Mouse (Mus musculus) spleen, adult 2 months (tissue): ENCODE results near the gene Upk2. TPM values are rescaled to one million over a fixed set of nuclear protein-coding genes. Genes with fewer than 3 reads are reported as not detected.

Source experiments
- DNase-seq, 2 experiments: peaks; one replicate each; pipeline versions ENCODE4 v3.0.0 to v3.0.0-alpha.2; 2012 to 2021; ENCODE audit warnings: low spot score in 2 of 2, low read depth in 1 of 2
- H3K27ac ChIP-seq: fragments of 200-500 bp; 2 replicates; pipeline ENCODE4 v1.5.1; 2012; ENCODE audit warnings: low read length, inconsistent platforms; ENCODE audit not compliant: insufficient read depth
- H3K27me3 ChIP-seq: fragments of 200-500 bp; 2 replicates; pipeline ENCODE4 v1.6.1; 2012; ENCODE audit warnings: mild to moderate bottlenecking, moderate library complexity, low read length, inconsistent platforms; ENCODE audit not compliant: control insufficient read depth, insufficient read depth
- H3K36me3 ChIP-seq: fragments of 200-500 bp; 2 replicates; pipeline ENCODE4 v1.6.1; 2012; ENCODE audit warnings: mild to moderate bottlenecking, low read length, inconsistent platforms; ENCODE audit not compliant: control insufficient read depth, insufficient read depth
- H3K4me1 ChIP-seq: fragments of 200-500 bp; 2 replicates; pipeline ENCODE4 v1.6.1; 2011; ENCODE audit warnings: inconsistent platforms; ENCODE audit not compliant: control insufficient read depth, insufficient read depth, insufficient read length
- H3K4me3 ChIP-seq: fragments of 200-500 bp; 2 replicates; pipeline ENCODE4 v1.5.1; 2011; ENCODE audit warnings: mild to moderate bottlenecking, inconsistent platforms; ENCODE audit not compliant: insufficient read depth, insufficient read length; ENCODE audit errors: extremely low read depth
- CTCF ChIP-seq: fragments of 200-500 bp; IDR thresholded peaks from 2 replicates; pipeline ENCODE4 v1.5.1; 2011; ENCODE audit warnings: mild to moderate bottlenecking, inconsistent platforms; ENCODE audit not compliant: insufficient read depth, insufficient read length, insufficient replicate concordance; ENCODE audit errors: extremely low read depth
- POLR2A ChIP-seq: fragments of 200-500 bp; IDR thresholded peaks from 2 replicates; pipeline ENCODE4 v1.6.1; 2011; ENCODE audit warnings: low read depth, low read length, inconsistent platforms
- WGBS: fragments of 180-500 bp; shearing (Covaris S2); methylation state at CpG from one replicate; pipeline ENCODE4 v1.1.7; 2018; 5-methylcytosine and 5-hydroxymethylcytosine counted together
- polyA plus RNA-seq: library from polyadenylated mRNA; depleted of rRNA; stranded (reverse); fragments of >200 nt; gene quantifications from 2 replicates; pipeline ENCODE4 v1.2.3, GENCODE M21; 2012

Gene Upk2
- polyA plus RNA-seq, 1 experiment, result not detected

GRCm38 (mm10) chr9:44494261-44494862 is 39.6 kb upstream of the Upk2 start:
- Histone ChIP-seq H3K27ac (peak overlapping the region; percentile 80), H3K4me1 (peaks cover 57% of the 10 kb centered on the region), H3K4me3 (peak overlapping the region; percentile 0; the same call in 1 of the 2 replicates), H3K27me3 (no peaks in the 10 kb centered on the region), H3K36me3 (no peaks in the 10 kb centered on the region)
- TF ChIP-seq CTCF, result no peak
- no peak for TF ChIP-seq POLR2A
- WGBS, result 15% methylated on average over 11 of the region's 11 CpGs
- DNase-seq, result peak in 1 of 2 experiments; percentile 77

GRCm38 (mm10) chr9:44492631-44493461 is 38.1 kb upstream of the Upk2 start:
- no peak for TF ChIP-seq CTCF
- TF ChIP-seq POLR2A, result no peak
- WGBS, result 46% methylated on average over 17 of the region's 17 CpGs
- peak in 1 of 2 experiments; percentile 55 for DNase-seq
- Histone ChIP-seq H3K27me3 (no peaks in the 10 kb centered on the region), H3K27ac (peak overlapping the region; percentile 80), H3K4me3 (no peak overlapping the region), H3K4me1 (peaks cover 55% of the 10 kb centered on the region; the same call in 1 of the 2 replicates), H3K36me3 (no peaks in the 10 kb centered on the region)

- Histone ChIP-seq H3K4me1 (peaks cover 41% of the 10 kb centered on the region; the same call in 1 of the 2 replicates), H3K27ac (no peak overlapping the region), H3K27me3 (no peaks in the 10 kb centered on the region), H3K4me3 (no peak overlapping the region), H3K36me3 (no peaks in the 10 kb centered on the region)
- DNase-seq, result no peak
- 90% methylated on average over 10 of the region's 10 CpGs for WGBS
- TF ChIP-seq POLR2A, result no peak
- no peak for TF ChIP-seq CTCF
Measured at GRCm38 (mm10) chr9:44491351-44491750, 36.6 kb upstream of the Upk2 start.

GRCm38 (mm10) chr9:44490086-44490967 is 35.6 kb upstream of the Upk2 start:
- H3K27me3 ChIP-seq, result no peaks in the 10 kb centered on the region
- H3K27ac ChIP-seq, result no peak overlapping the region
- WGBS, result 79% methylated on average over 17 of the region's 17 CpGs
- TF ChIP-seq CTCF (no peak), POLR2A (no peak)
- DNase-seq, result no peak
- H3K4me3 ChIP-seq, result no peak overlapping the region
- no peaks in the 10 kb centered on the region for H3K36me3 ChIP-seq
- H3K4me1 ChIP-seq, result peaks cover 45% of the 10 kb centered on the region

- 89% methylated on average over 17 of the region's 17 CpGs for WGBS
- Histone ChIP-seq H3K36me3 (no peaks in the 10 kb centered on the region), H3K27me3 (no peaks in the 10 kb centered on the region), H3K4me1 (peaks cover 45% of the 10 kb centered on the region), H3K4me3 (no peak overlapping the region), H3K27ac (no peak overlapping the region)
- no peak for DNase-seq
- no peak for TF ChIP-seq CTCF
- TF ChIP-seq POLR2A, result no peak
Measured at GRCm38 (mm10) chr9:44489651-44490085, 34.9 kb upstream of the Upk2 start.

- DNase-seq, result peak in 1 of 2 experiments; percentile 18
- peak overlapping the region; percentile 53; the same call in 1 of the 2 replicates for H3K27ac ChIP-seq
- no peak overlapping the region for H3K4me3 ChIP-seq
- no peaks in the 10 kb centered on the region for H3K27me3 ChIP-seq
- peaks cover 40% of the 10 kb centered on the region for H3K4me1 ChIP-seq
- H3K36me3 ChIP-seq, result no peaks in the 10 kb centered on the region
- 37% methylated on average over 5 of the region's 5 CpGs for WGBS
- TF ChIP-seq POLR2A (no peak), CTCF (no peak)
Measured at GRCm38 (mm10) chr9:44488855-44489381, 34.1 kb upstream of the Upk2 start.
